Mouse (Mus musculus): ENCODE data around the gene Slc25a34.

The Slc25a34 gene

DNA sequence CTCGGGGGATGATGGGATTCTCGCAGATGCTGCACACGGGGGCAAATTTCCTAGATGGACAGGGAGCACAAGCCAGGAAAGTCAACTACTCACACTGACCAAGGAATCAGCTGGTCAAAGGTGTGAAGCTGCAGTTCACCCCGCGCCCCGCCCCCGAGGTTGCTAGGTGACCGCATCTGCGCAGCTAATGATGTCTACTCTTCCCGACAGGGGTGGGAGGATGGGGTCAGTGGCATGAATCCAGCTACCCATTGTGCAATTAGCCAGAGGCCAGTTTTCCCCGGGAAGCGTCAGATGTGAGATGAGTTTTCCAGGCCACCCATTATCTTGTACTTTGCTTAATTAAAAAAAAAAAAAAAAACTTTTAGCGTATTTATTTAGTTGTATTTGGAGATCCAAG, 42.6 kb downstream of the Slc25a34 start:
- DNase-seq (ENCODE audit: low read depth, low spot score) = no peak

DNA sequence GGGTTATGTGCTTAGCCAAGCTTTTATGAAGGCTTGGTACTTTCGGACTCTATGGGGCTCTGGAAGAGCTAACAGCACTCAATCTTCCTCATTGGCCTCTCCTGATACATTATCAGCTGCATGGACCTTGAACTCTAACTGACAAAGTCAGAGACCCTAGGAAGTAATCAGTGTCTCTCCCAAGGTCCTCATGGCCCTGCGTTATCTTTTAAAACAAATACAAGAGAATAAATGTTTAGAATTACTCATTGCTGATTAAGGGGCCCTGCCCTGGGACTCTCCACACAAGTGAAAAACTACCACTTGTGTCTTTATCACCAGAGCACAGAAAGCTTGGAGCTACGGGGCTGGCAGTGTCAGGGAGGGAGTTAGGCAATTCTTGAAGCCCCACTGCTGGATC, 44.8 kb downstream of the Slc25a34 start:
- no peak for DNase-seq (ENCODE audit: low read depth, low spot score)

DNA sequence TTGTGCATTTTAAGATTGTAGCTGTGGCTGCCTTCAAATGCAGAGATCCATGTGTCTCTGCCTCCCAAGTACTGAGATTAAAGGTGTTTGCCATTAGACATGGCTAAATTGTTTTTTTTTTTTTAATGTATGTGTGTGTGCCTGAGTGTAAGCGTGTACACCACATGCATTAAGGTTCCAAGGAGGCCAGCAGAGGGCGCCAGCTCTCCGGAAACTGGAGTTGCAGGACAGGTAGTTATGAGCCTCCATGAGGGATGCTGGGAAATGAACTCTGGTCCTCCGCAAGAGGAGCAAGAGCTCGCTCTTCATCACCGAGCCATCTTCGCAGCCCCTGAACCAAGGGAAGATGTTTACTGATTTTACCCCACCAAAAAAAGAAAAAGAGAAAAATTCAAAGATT, 46.7 kb downstream of the Slc25a34 start:
- DNase-seq (ENCODE audit: low read depth, low spot score) = peak; percentile 26

DNA sequence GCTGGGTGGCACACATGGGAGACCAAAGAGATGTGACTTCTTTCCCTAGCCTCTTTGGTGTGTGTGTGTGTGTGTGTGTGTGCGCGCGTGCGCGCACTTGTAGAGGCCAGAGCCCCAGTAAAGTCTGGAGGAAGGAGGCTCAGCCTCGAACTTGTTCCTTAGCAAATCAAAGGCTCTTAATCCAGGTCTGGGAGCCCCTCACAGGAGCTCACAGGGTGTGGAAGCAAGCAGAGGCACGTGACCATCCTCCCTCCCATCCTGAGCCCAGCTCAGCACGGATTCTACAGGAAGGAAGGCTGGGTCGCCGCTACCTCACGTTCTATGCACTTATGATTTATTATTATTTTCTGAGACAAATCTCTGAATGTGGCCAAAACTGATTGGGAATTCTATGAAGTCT, 47.2 kb downstream of the Slc25a34 start:
- DNase-seq (ENCODE audit: low read depth, low spot score) = no peak

DNA sequence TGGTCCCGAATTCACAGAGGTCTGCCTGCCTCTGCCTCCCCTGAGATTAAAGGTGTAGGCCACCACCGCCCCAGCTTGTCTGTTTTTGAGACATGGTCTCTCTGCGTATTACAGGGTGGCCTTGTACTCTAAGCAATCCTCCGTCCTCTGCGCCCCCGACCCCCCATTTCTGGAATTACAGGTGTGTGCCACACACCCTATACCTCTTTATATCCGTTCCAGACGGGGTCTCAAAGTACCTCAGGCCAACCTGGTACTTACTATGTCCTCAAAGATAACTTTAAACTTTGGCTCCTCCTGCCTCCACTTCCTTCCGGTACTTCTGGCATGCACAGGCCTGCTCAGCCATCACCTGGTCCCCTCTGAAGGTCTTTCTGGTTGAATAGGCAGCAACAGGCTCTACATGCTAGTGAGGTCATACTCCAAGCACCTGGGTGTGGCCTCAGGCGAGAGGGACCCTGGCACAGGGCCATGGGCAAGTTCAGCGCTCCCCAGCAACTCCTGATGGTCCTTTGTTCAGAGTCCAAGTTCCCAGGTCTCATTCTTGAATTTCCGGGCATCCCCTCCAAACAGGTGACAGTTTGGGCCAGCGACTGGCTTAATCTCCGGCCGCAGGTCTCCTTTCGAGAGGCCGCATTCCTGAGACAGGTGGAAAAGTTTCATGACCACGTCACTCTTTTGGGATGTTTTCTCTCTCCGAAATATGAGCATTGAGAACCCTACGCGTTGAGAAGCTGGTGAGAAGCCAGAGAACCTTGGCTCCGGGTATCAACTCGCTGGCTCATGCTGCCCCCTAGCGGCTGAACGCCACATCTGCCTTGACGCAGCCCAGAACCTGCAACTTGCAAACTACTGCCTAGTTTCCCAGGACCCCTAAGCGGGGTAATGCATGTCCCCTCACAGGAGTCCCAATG, 48.6 kb downstream of the Slc25a34 start:
- DNase-seq (ENCODE audit: low read depth, low spot score) = peak; percentile 73

DNA sequence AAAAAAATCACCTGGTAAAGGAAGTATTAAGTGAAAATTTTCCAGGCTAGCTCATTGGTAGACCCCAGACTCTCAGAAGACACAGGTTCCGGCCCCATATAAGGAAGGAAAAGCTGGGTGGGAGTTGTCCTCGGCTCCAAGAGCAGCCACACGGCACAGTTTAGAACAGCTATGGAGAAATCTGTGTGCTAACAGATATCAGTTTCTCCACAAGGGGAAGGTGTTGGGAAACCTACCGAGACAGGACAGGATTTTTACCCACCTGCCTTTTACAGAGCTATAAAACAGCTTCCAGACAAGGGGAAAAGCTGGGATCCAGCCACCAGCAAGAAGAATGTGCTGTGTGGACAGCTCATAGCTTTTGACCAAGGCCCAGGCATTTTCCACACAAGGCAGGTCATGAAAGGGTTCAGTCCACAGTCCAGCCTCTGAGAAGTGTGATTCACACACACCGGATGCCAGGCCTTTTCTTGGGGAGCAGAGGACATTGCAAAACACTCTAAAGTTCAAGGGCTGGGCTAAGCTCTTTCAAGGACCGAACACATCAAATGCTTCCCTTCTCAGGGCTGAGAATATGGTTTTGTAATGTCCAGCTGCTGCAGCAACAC, 50.2 kb downstream of the Slc25a34 start:
- DNase-seq (ENCODE audit: low read depth, low spot score) = no peak

DNA sequence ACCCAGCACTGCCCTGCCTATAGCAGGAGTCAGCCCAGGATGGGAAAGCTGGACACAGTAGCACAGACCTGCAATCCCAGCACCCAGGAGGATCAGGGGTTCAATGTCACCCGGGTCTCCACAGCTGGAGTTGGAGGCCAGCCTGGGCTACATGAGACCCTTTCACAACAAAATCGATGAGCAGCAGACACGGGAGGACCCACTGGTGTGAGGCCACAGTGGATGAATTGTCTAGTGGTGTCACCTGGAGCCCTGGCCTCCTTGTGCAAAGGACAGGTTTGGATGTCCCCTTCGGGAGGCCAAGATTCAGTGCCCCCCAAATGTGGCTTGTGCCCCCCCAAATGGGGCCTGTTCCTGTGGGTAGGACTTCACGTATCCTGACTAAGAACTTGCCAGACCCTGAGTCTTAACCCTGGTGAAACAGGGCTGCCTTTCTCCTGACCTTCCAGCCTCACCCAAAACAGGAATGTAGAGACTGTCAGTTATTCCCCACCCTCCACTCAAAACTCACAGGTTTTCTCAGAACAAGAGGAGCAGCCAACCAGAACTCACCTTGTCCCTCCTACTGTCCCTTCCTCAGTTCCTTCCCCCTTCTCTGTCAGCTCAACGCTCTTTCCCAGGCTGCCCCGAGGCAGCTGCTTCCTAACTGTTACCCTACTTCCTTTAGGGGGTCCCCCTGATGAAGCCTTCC, 50.8 kb downstream of the Slc25a34 start:
- DNase-seq (ENCODE audit: low read depth, low spot score) = no peak

DNA sequence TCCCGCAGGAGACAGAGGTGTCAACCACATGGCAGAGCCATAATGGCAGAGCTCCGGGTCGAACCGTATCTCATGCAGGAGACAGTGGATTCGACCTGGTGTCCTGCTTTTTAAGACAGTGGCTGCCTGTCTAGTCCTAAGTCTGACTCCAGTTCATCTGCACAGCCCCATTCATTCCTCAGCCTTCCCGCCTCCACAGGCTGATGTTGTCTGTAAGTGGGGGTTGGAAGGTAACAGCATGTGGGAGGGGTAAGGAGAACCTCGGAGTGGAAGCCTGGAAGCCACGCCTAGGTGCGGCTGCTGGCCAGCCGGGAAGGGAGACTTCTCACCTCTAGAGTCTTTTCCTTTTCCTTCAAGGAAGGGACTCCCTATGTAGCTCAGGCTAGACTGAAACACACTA, 51.7 kb downstream of the Slc25a34 start:
- DNase-seq (ENCODE audit: low read depth, low spot score) = no peak

DNA sequence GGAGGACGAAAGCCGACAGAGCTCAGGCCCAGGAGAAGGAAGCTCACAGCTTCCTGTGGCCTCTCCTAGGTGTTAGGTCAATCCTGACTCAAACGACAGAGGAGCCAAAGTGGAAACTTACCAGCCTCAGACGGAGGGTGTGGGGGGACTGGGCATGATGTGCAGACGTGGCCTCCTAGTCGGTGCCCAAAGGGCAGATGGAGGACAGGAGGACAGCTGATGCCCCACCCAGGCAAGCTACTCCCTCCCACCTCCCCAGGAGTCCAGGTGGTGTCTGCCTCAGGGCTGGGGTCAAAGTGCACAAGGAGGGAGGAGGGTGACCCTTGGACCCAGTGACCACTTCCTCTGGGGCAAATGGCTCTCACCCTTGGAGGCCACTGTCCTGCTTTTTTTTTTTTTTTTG, 52.3 kb downstream of the Slc25a34 start:
- no peak for DNase-seq (ENCODE audit: low read depth, low spot score)

DNA sequence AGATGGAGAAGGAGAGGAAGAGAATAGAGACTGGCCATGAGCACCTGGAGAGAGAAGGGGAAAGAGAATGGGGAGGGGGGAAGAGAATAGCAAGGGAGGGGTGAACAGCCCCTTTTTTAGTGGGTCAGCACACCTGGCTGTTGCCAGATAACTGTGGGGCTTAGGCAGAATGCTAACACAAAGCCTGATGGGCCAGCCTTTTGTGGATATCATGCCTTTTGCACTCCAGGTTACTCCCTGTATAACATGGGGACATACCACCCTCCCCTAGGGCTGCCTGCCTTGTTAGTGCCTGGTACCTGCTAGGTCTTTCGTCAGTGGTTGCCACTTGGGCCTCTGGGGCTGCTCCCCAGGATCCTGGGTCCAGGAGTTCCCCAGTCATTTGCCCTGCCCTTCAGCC, 52.8 kb downstream of the Slc25a34 start:
- no peak for DNase-seq (ENCODE audit: low read depth, low spot score)

DNA sequence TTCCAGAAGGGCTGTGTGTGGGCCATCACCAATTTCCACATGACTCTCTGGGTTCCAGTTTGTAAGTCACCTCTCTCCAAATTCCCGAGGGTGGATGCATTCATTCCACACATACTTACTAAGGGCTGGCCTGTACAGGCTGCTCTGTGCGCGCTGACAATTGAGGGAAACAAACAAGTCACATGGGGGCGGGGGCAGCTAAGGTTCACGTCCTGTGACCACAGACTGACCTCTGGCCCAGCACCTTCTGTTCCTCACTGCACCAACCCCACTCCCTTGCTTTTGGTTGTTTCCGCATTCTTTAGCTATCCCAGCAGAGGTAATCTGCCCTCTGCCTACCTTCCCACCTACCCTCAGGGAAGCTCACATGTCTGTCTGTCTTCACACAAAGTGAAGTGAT, 53.6 kb downstream of the Slc25a34 start:
- no peak for DNase-seq (ENCODE audit: low read depth, low spot score)

DNA sequence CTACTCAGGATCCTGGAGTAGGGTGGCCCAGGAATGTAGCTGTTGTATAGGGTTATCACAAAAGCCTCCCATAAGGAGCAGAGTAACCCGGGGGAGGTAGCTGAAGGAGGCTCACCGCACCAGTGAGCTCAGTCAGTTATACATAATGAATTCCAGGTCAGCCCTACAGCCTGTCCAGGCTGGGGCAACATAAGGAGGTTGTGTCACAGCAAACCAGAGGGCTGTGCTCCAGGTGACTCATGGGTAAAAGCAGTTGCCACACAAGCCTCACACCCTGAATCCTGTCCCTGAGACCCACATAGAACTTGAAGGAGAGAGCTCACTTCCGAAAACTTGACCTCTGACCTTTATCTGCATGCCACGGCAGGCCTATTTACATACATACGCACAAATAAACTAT, 54.7 kb downstream of the Slc25a34 start:
- DNase-seq (ENCODE audit: low read depth, low spot score) = no peak

All from A20 (cell line).